Mouse (Mus musculus) heart, embryonic 15.5 days (tissue): ENCODE data around the gene Pnmal1. TPM values are rescaled to one million over a fixed set of nuclear protein-coding genes. Genes with fewer than 3 reads are reported as not detected.

Experiments used
- ATAC-seq: fragments of 200-750 bp; cut with Nextera tagmentation; replicated peaks from 2 replicates; pipeline ENCODE4 v1.8.0; 2017; ENCODE audit warnings: low read depth, moderate TSS enrichment; ENCODE audit not compliant: insufficient number of reproducible peaks, insufficient read depth, low FRiP score
- H3K27ac ChIP-seq: fragments of 300-500 bp; sonication (generic); 2 replicates; pipeline ENCODE4 v1.5.1; 2015; ENCODE audit warnings: mild to moderate bottlenecking, inconsistent platforms
- H3K27me3 ChIP-seq: fragments of 300-500 bp; sonication (generic); 2 replicates; pipeline ENCODE4 v1.6.1; 2015; ENCODE audit warnings: inconsistent platforms
- H3K36me3 ChIP-seq: fragments of 300-500 bp; sonication (generic); 2 replicates; pipeline ENCODE4 v1.6.1; 2015; ENCODE audit warnings: mild to moderate bottlenecking, inconsistent platforms
- H3K4me1 ChIP-seq: fragments of 300-500 bp; sonication (generic); replicated peaks from 2 replicates; pipeline ENCODE4 v1.6.1; 2015; ENCODE audit warnings: inconsistent platforms
- H3K4me2 ChIP-seq: fragments of 300-500 bp; sonication (generic); 2 replicates; pipeline ENCODE4 v1.6.1; 2015; ENCODE audit warnings: inconsistent platforms, mild to moderate bottlenecking, moderate library complexity
- H3K4me3 ChIP-seq: fragments of 300-500 bp; sonication (generic); 2 replicates; pipeline ENCODE4 v1.5.1; 2015; ENCODE audit warnings: mild to moderate bottlenecking, inconsistent platforms
- H3K9ac ChIP-seq: fragments of 300-500 bp; sonication (generic); 2 replicates; pipeline ENCODE4 v1.6.1; 2015; ENCODE audit warnings: mild to moderate bottlenecking, inconsistent platforms
- H3K9me3 ChIP-seq: fragments of 300-500 bp; sonication (generic); replicated peaks from 2 replicates; pipeline ENCODE4 v1.6.1; 2016; ENCODE audit warnings: inconsistent platforms
- WGBS: fragments of 180-500 bp; shearing (Covaris S2); methylation state at CpG from one replicate; pipeline ENCODE4 v1.1.7; 2015; ENCODE audit warnings: mixed read lengths; 5-methylcytosine and 5-hydroxymethylcytosine counted together
- polyA plus RNA-seq: library from polyadenylated mRNA; unstranded; fragments of >200 nt; fragmentation: Nextera tagmentation; extraction: Ambion mirVana; gene quantifications from 2 replicates; pipeline ENCODE4 v1.2.1, GENCODE M21; 2015

Pnmal1 gene
- polyA plus RNA-seq, 1 experiment from 2014 or later, result 0.05 TPM

DNA sequence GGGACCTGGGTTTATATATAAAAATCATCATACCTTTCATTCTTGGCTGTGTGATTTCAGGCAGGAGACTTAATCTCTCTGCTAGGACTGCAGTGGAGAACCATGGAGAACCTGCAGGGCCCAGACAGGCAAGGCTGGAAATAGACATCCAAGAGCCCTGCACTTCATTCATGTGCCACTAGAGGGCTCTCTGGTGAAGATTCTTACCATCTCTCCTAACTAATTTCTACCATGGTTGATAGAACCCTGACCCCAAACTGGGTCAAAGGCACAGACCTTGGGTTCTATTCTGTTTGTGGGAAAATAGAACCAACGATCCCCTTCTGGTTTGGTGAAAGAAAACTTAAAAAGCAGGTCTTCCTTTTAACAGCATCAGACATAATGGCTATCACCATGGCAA is 28.6 kb upstream of the Pnmal1 start:
- no peak for ATAC-seq
- H3K4me1 ChIP-seq, result 0 out of 2 replicates have a peak, but pooled peaks cover 2% of the 10 kb centered on the region

DNA sequence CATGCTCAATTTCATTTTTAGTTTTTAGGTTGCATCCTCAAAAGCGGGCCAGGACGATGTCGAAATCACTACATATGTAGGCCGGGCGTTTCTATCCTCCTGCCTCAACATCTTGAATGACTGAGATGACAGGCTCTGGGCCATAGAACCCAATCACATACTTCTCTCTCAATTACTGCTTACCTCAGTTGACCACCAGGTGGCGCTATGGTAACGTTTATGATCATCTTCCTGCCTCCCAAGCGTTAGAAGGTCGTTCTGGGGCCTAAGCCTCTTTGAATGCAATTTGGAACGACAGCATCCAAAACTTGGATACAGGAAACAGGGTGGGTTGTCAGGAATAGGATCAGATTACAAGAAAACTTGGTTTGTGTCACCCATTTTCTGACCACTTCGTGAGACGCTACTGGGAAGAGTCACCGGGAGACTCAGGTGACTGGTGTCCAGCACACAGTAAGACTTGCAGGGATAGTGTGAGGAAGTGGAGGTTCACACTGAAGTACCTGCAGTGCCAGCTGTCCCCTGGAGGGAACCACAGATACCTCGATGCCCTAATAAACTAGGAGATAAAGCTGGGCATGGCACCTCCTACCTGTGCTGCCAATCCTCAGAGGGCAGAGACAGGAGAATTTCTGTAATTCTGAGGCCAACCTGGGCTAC is 27.4 kb upstream of the Pnmal1 start:
- H3K4me3 ChIP-seq, result no peak overlapping the region
- no peaks in the 10 kb centered on the region for H3K9me3 ChIP-seq
- H3K4me1 ChIP-seq, result 0 out of 2 replicates have a peak, but pooled peaks cover 2% of the 10 kb centered on the region
- no peak overlapping the region for H3K27ac ChIP-seq
- no peaks in the 10 kb centered on the region for H3K36me3 ChIP-seq
- no peaks in the 10 kb centered on the region for H3K27me3 ChIP-seq
- no peak overlapping the region for H3K9ac ChIP-seq
- no peak overlapping the region for H3K4me2 ChIP-seq
- ATAC-seq, result peak; percentile 61
- 20% methylated on average over 14 of the region's 14 CpGs for WGBS

More for the DNA sequence above, 28.6 kb upstream of the Pnmal1 start:
- H3K9ac ChIP-seq, result no peak overlapping the region
- no peak overlapping the region for H3K27ac ChIP-seq
- H3K4me3 ChIP-seq, result no peak overlapping the region
- H3K36me3 ChIP-seq, result no peaks in the 10 kb centered on the region
- no peaks in the 10 kb centered on the region for H3K9me3 ChIP-seq
- 7% methylated on average over 1 of the region's 1 CpGs for WGBS
- no peak overlapping the region for H3K4me2 ChIP-seq
- no peaks in the 10 kb centered on the region for H3K27me3 ChIP-seq

DNA sequence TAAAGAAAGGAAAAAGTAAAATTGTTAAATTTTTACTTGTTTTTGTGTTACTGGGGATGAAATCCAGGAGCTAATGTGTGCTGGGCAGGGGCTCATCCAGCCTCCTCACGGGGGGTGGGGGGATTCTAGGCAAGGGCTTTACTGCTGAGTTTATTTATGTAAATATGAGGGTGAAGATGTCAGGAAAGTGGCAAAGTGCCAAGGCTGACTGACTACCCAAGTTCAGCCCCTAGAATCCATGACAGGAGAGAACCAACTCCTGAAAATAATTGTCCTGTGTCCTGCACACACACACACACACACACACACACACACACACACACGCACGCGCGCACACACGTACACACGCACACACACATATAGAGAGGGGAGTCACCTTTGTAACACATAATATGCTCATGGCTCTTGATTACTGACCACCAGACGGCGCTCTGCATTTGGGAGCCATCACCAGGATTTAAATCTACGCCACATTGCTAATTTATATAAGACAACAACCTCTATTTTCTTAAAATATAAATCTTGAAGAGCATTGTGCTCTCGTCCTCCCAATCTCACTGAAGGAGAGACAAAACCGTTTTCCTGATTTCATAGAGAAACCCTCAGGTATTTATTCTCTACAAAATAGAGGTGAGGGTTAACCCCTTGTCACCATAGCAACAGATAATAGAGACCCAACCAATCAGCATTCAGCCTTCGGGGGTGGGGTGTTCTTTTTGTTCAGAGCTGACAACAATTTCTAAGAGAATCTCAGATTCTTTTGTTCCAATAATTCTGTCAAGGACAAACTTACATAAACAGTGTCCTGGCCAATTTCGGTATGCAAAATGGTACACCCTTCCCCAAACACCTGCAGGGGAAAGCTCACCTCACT is 26.5 kb upstream of the Pnmal1 start:
- Histone ChIP-seq H3K9me3 (no peaks in the 10 kb centered on the region), H3K27me3 (no peaks in the 10 kb centered on the region), H3K36me3 (no peaks in the 10 kb centered on the region), H3K4me2 (no peak overlapping the region), H3K4me1 (0 out of 2 replicates have a peak, but pooled peaks cover 2% of the 10 kb centered on the region), H3K4me3 (no peak overlapping the region), H3K27ac (no peak overlapping the region), H3K9ac (no peak overlapping the region)
- no peak for ATAC-seq
- WGBS, result 38% methylated on average over 14 of the region's 14 CpGs

DNA sequence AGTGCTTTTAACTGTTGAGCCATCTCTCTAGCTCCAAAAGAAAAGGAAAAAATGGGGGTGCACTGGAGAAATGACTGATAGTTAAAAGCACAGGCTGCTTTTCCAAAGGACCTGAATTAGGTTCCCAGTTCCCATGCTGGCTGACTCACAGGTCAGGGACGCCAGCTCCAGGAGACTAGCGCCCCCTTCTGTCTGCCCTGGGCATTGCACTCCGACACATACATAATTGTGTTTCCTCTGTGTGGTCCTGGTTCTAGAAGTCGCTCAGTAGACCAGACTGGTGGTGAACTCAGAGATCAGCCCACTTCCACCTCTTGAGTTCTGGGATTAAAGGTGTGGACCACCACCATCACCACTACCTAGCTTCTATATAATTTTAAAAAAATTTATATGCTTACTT is 22.2 kb upstream of the Pnmal1 start:
- ATAC-seq, result no peak
- Histone ChIP-seq H3K9ac (no peak overlapping the region), H3K27ac (no peak overlapping the region), H3K4me2 (no peak overlapping the region), H3K9me3 (no peaks in the 10 kb centered on the region), H3K4me1 (peaks cover 14% of the 10 kb centered on the region; the same call in 1 of the 2 replicates), H3K27me3 (no peaks in the 10 kb centered on the region), H3K4me3 (no peak overlapping the region), H3K36me3 (no peaks in the 10 kb centered on the region)
- 49% methylated on average over 4 of the region's 4 CpGs for WGBS

DNA sequence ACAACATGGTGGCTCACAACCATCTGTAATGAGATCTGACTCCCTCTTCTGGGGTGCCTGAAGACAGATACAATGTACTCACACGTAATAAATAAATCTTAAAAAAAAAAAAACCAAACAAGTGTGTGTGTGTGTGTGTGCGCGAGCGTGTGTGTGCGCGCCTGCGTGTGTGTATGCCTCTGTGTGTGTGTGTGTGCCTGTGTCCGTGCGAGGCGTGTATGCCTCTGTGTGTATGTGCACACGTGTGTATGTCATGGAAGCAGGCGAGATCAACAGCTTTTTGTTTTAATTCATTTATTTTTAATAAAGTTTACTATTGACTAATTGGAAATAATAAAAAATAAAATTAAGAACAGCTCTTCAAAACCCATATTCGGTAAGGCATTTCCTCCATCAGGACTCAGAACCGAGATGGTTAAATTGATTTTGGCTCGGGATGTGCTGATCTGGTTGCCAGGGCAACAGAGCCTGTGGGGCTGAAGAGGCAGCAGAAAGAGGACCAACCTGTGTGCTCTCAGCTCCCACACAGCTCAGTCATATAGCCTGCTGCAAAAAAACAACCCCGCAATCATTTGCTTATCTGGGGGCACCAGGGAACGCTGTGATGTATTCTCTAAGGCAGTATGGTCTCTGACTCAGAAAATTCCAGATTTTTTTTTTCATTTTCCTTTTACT is 21.2 kb upstream of the Pnmal1 start:
- no peak for ATAC-seq
- Histone ChIP-seq H3K9me3 (no peaks in the 10 kb centered on the region), H3K4me1 (peaks cover 14% of the 10 kb centered on the region; the same call in 1 of the 2 replicates), H3K4me2 (no peak overlapping the region), H3K27me3 (no peaks in the 10 kb centered on the region), H3K4me3 (no peak overlapping the region), H3K27ac (no peak overlapping the region), H3K9ac (no peak overlapping the region), H3K36me3 (no peaks in the 10 kb centered on the region)
- 67% methylated on average over 17 of the region's 17 CpGs for WGBS

DNA sequence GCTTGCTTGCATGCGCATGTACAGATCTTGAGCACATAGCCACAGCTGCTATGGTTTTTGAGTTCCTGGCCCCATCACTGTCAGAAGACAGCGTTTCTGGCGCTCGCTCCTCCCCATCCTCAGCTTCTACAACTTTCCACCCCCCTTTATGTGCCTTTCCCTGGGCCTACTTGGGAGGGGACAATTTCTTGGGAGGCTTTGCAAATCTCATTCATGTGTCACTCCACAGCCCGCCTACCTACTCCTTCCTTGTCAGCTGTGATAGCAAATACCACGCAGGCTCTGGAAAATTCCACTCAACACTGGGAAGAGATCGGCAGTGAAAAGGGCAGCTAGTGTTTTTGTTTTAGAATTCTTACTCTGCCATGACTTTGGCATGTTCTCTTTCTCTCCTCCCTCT is 19.2 kb upstream of the Pnmal1 start:
- no peaks in the 10 kb centered on the region for H3K9me3 ChIP-seq
- no peak overlapping the region for H3K4me3 ChIP-seq
- H3K27me3 ChIP-seq, result peaks cover 8% of the 10 kb centered on the region
- H3K27ac ChIP-seq, result peak overlapping the region; percentile 27
- WGBS, result 26% methylated on average over 7 of the region's 7 CpGs
- H3K4me1 ChIP-seq, result peaks cover 28% of the 10 kb centered on the region
- no peaks in the 10 kb centered on the region for H3K36me3 ChIP-seq
- H3K9ac ChIP-seq, result no peak overlapping the region
- no peak overlapping the region for H3K4me2 ChIP-seq
- ATAC-seq, result no peak

DNA sequence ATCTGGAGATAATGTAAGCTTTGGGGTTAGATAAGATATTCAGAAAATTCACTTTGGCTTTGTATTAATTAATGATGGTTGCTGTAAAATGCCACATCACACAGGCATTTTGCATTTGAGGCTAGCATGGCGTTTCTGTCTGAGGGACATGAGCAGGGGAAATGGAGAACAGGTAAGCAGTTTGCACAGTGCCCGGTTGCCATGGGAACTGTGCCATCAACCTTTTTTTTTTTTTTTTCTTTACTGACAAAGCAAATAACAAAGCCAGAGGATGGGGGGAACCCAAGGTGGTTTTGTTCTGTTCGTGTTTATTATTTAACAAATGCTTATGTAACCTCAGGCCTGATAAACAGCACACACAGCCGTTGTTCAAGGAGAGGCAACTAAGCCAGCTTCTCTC is 16.6 kb upstream of the Pnmal1 start:
- WGBS, result 61% methylated on average over 4 of the region's 4 CpGs
- no peak overlapping the region for H3K27ac ChIP-seq
- no peak overlapping the region for H3K9ac ChIP-seq
- no peaks in the 10 kb centered on the region for H3K36me3 ChIP-seq
- no peak overlapping the region for H3K4me2 ChIP-seq
- H3K4me3 ChIP-seq, result no peak overlapping the region
- no peaks in the 10 kb centered on the region for H3K9me3 ChIP-seq
- peaks cover 52% of the 10 kb centered on the region for H3K4me1 ChIP-seq
- H3K27me3 ChIP-seq, result peaks cover 30% of the 10 kb centered on the region
- no peak for ATAC-seq

DNA sequence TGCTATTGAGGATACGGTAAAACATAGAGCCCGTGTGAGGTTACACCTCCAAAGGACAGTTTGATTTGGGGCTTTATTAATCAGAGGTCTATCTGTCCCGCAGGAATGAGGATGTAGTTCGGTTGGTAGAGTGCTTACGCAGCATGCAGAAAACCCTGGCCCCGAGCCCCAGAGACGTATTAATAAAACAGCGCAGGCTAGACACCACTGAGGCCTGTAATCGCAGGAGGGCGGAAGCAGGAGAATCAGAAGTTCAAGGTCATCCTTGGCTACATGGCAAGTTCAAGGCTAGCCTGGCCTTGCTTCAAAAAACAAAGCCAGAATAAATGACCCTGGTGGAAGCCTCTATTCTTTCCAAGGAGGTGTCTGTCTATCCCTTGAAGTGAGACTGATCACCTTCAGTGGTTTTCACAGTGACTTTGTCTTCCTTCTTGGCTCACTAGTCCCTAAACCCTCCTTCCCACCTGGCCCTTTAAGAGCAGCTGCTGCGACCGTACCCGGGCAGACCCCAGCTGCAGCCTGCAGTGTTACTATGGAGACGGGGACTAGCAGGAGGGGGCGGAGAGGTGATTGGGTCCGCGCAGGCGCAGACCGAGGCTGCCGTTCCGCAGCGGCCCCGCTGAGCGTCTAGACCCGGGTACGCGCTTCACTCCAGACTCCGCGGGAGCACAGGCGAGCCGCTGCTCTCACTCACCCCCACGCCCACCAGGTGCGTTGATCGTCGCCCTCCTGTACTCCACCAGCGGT is 15.2 kb upstream of the Pnmal1 start, which contains the start of gene Pnmal2:
Pnmal2 (plus strand) TSS at position 622 of the 747 bp plus-strand sequence.
- H3K9ac ChIP-seq, result peak within 1 kb of the TSS; percentile 75
- WGBS, result 18% methylated on average over 36 of the region's 36 CpGs
- ATAC-seq, result peak; percentile 83
- no peaks in the 10 kb centered on the region for H3K36me3 ChIP-seq
- no peaks in the 10 kb centered on the region for H3K9me3 ChIP-seq
- H3K4me2 ChIP-seq, result peak within 1 kb of the TSS; percentile 95
- H3K27ac ChIP-seq, result peak within 1 kb of the TSS; percentile 42; the same call in 1 of the 2 replicates
- peaks cover 39% of the 10 kb centered on the region for H3K27me3 ChIP-seq
- peaks cover 61% of the 10 kb centered on the region for H3K4me1 ChIP-seq
- peak within 1 kb of the TSS; percentile 69 for H3K4me3 ChIP-seq

DNA sequence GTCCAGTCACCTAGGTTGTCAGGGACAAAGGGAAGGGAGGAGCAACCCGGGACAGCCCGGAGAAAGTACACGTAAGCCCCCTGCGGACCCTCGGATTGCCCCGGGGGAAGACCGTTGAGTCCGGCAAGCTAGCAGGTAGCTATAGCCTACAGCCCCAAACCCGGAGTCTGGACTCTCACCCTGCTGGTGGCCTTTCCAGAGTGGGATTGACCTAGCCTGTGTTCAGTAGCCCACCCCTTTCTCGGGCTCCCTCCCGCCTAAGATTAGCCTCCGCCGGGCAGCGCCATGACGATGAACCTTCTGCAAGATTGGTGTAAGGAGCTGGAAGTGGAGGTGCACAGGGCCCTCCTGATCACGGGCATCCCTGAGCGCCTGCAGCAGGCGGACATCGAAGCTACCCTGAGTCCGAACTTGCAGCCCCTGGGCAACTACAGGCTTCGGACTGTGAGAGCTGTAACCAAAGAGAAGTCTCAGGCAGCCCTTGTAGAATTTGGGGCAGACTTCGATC is 14.6 kb upstream of the Pnmal1 start:
- Histone ChIP-seq H3K4me1 (peaks cover 62% of the 10 kb centered on the region), H3K27me3 (peaks cover 45% of the 10 kb centered on the region)

DNA sequence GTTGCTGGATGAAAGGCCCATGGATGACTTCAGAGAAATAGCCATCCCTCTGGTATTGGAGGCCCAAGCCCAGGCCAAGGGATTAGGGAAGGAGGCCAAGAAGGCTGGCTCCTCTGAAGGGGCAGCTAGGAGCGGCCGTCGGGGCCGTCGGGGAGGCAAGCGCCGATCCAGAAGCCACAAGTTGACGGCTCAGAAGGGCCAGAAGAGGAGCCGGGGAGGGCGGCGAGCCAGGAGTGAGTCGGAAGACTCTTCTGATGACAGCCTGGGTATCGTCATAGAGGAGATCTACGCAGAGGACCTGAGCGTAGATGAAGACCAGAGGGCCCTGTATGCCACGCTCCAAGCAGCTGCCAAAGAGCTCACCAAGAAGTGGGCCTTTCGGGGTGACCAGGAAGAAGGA is 14.1 kb upstream of the Pnmal1 start:
- H3K4me2 ChIP-seq, result peak overlapping the region; percentile 95
- WGBS, result 22% methylated on average over 17 of the region's 17 CpGs
- H3K27ac ChIP-seq, result no peak overlapping the region
- H3K9me3 ChIP-seq, result no peaks in the 10 kb centered on the region
- peak overlapping the region; percentile 69 for H3K4me3 ChIP-seq
- H3K9ac ChIP-seq, result peak overlapping the region; percentile 75; the same call in 1 of the 2 replicates
- no peak for ATAC-seq
- H3K4me1 ChIP-seq, result peaks cover 60% of the 10 kb centered on the region
- H3K36me3 ChIP-seq, result no peaks in the 10 kb centered on the region
- peaks cover 45% of the 10 kb centered on the region for H3K27me3 ChIP-seq

More for the DNA sequence above, 14.6 kb upstream of the Pnmal1 start:
- no peak for ATAC-seq
- Histone ChIP-seq H3K9me3 (no peaks in the 10 kb centered on the region), H3K4me2 (peak overlapping the region; percentile 95), H3K27ac (peak overlapping the region; percentile 42; the same call in 1 of the 2 replicates), H3K9ac (peak overlapping the region; percentile 75), H3K36me3 (no peaks in the 10 kb centered on the region), H3K4me3 (peak overlapping the region; percentile 69)
- WGBS, result 2% methylated on average over 22 of the region's 22 CpGs
